Mouse (Mus musculus) neural tube, embryonic 11.5 days (tissue): ENCODE results near the gene Il5ra. TPM values are rescaled to one million over a fixed set of nuclear protein-coding genes. Genes with fewer than 3 reads are reported as not detected.

Source experiments
- polyA plus RNA-seq: library from polyadenylated mRNA; unstranded; fragments of >200 nt; fragmentation: Nextera tagmentation; extraction: Ambion mirVana; gene quantifications from 2 replicates; pipeline ENCODE4 v1.2.1, GENCODE M21; 2014

Gene Il5ra
- polyA plus RNA-seq, 1 experiment from 2014 or later: not detected

Other genes with a start within 250 kb of the Il5ra start
- gene Trnt1, start 20.1 kb upstream of the Il5ra start, polyA plus RNA-seq: 72.1 and 74.2 TPM in 2 replicates
- gene Crbn, start 51.0 kb upstream of the Il5ra start, polyA plus RNA-seq: 54.5 and 58.4 TPM in 2 replicates